Mouse (Mus musculus) midbrain, embryonic 15.5 days (tissue): ENCODE results near the gene Gm10310. TPM values are rescaled to one million over a fixed set of nuclear protein-coding genes. Genes with fewer than 3 reads are reported as not detected.

Experiments used
- polyA plus RNA-seq: library from polyadenylated mRNA; unstranded; fragments of >200 nt; fragmentation: Nextera tagmentation; extraction: Ambion mirVana; gene quantifications from 2 replicates; pipeline ENCODE4 v1.2.1, GENCODE M21; 2015

The Gm10310 gene
- polyA plus RNA-seq, 1 experiment from 2014 or later: not detected

Other genes with a start within 250 kb of the Gm10310 start
- gene Olfr806, start 243.1 kb downstream of the Gm10310 start, polyA plus RNA-seq: not detected in 2 replicates
- gene Olfr807, start 227.3 kb downstream of the Gm10310 start, polyA plus RNA-seq: not detected in 2 replicates
- gene Olfr808, start 219.6 kb downstream of the Gm10310 start, polyA plus RNA-seq: not detected in 2 replicates
- not detected in 2 replicates for gene Olfr809, start 210.4 kb downstream of the Gm10310 start, polyA plus RNA-seq
- not detected in 2 replicates for gene Olfr810, start 190.1 kb downstream of the Gm10310 start, polyA plus RNA-seq
- not detected in 2 replicates for gene Olfr811, start 180.7 kb downstream of the Gm10310 start, polyA plus RNA-seq
- gene Olfr812, start 139.0 kb downstream of the Gm10310 start, polyA plus RNA-seq: not detected in 2 replicates
- gene Olfr813, start 129.7 kb downstream of the Gm10310 start, polyA plus RNA-seq: not detected in 2 replicates
- gene Olfr814, start 105.2 kb downstream of the Gm10310 start, polyA plus RNA-seq: not detected in 2 replicates
- gene Olfr815, start 79.2 kb downstream of the Gm10310 start, polyA plus RNA-seq: not detected in 2 replicates
- gene Olfr816, start 69.5 kb downstream of the Gm10310 start, polyA plus RNA-seq: not detected in 2 replicates
- gene Olfr818, start 36.0 kb downstream of the Gm10310 start, polyA plus RNA-seq: not detected in 2 replicates
- gene Olfr819, start 17.8 kb downstream of the Gm10310 start, polyA plus RNA-seq: not detected in 2 replicates
- not detected in 2 replicates for gene Olfr247, start 8.9 kb downstream of the Gm10310 start, polyA plus RNA-seq
- gene Olfr820, start 27.6 kb upstream of the Gm10310 start, polyA plus RNA-seq: not detected in 2 replicates
- gene Olfr821, start 45.3 kb upstream of the Gm10310 start, polyA plus RNA-seq: not detected in 2 replicates
- not detected in 2 replicates for gene Olfr822, start 86.1 kb upstream of the Gm10310 start, polyA plus RNA-seq
- gene Olfr823, start 130.3 kb upstream of the Gm10310 start, polyA plus RNA-seq: not detected in 2 replicates
- gene Olfr824, start 144.9 kb upstream of the Gm10310 start, polyA plus RNA-seq: not detected in 2 replicates
- not detected in 2 replicates for gene Olfr825, start 181.7 kb upstream of the Gm10310 start, polyA plus RNA-seq
- not detected in 2 replicates for gene Olfr826, start 199.1 kb upstream of the Gm10310 start, polyA plus RNA-seq
- not detected in 2 replicates for gene Olfr827, start 229.3 kb upstream of the Gm10310 start, polyA plus RNA-seq